ENCODE assay signal across 11 mouse cellular contexts in the genomic region with DNA sequence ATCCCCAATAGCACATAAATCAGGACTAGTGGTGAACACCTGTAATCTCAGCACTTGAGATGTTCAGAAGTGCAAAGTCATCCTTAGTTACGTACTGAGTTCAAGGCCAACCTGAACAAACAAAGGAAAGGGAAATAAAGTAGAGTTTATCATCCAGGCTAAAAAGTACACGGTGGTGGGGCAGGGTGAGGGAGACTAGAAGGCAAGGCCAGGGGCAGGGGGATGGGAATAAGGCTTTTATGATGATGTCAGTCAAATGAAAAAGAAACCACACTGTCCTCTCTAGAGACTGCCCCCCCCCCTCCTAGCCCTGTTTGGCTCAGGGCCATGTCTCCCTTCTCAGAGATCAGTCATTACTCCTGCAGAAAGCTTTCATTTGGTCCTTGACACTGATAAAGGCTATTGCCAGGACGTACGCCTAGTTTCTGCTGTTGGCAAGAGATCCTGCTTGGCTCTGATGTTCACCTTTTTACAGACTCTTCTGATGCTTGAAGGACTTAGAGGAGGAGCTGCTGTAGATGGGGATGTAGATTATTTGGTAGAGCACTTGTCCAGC. TPM values are rescaled to one million over a fixed set of nuclear protein-coding genes. Genes with fewer than 3 reads are reported as not detected.
DNase-seq lines count a peak whose midpoint lies in the region; ATAC-seq and TF ChIP-seq lines count a peak whose summit lies in the region.
"Had no signal": no experiment of that assay in that cellular context is flagged by ENCODE, and none has a peak within 500 bp of the region (broad histone marks: within the 10 kb centered on the region; RNA-seq: fewer than 3 reads in every experiment).

No protein-coding gene starts in this region.

- no peak overlapping the region for H3K9ac ChIP-seq in liver, adult 2 months (ENCODE audit: low read depth, low read length)
- H3K9ac ChIP-seq in liver, embryonic 15.5 days, result no peak overlapping the region

- H3K79me2 ChIP-seq in liver, adult 2 months (ENCODE audit: control insufficient read depth, insufficient read depth, low read length), result peaks cover 16% of the 10 kb centered on the region; the same call in 1 of the 2 replicates

- H3K9me3 ChIP-seq in liver, embryonic 15.5 days (replicated peaks), result no peaks in the 10 kb centered on the region
- H3K9me3 ChIP-seq: neural tube, embryonic 15.5 days had no signal

- TF ChIP-seq POLR2A in liver, adult 2 months (IDR thresholded peaks at IDR 0.05; ENCODE audit: extremely low read depth, insufficient read depth, low read length), result no peak

- DNase-seq in adrenal gland, adult (ENCODE audit: inconsistent age in 2 of 2, low spot score in 1 of 2), result peak; percentile 84 to 93
- DNase-seq in adrenal gland, adult 18-20 months (ENCODE audit: low spot score in 2 of 2), result no peak
- peak; percentile 70 for DNase-seq in liver, adult 2 months (ENCODE audit: extremely low read depth, low read depth, low spot score)
- DNase-seq in liver (no peak), NIH3T3 (ENCODE audit: low read depth) (peak; percentile 51)
- no peak for DNase-seq in spleen, adult 12 weeks (ENCODE audit: low spot score)
- no peak for DNase-seq in gastrocnemius, postnatal 36 days
- DNase-seq: kidney, postnatal 25 days; thymus, adult 2 months had no signal

- H3K27me3 ChIP-seq in liver, adult 2 months (ENCODE audit: control insufficient read depth, insufficient read depth, low read length), result no peaks in the 10 kb centered on the region
- H3K27me3 ChIP-seq in liver, embryonic 15.5 days, result no peaks in the 10 kb centered on the region
- H3K27me3 ChIP-seq: neural tube, embryonic 15.5 days had no signal

- peaks cover 25% of the 10 kb centered on the region for H3K4me1 ChIP-seq in liver, adult 2 months (ENCODE audit: control insufficient read depth, insufficient read depth, low read length)
- H3K4me1 ChIP-seq in liver, embryonic 15.5 days (replicated peaks), result peaks cover 49% of the 10 kb centered on the region

- no peak for ATAC-seq in liver, embryonic 15.5 days (ENCODE audit: insufficient read depth)

- no peak overlapping the region for H3K4me3 ChIP-seq in liver, adult 2 months (ENCODE audit: insufficient read depth, low read depth, low read length)
- no peak overlapping the region for H3K4me3 ChIP-seq in liver, embryonic 15.5 days (replicated peaks)

- no peak overlapping the region for H3K4me2 ChIP-seq in liver, embryonic 15.5 days

- intact Hi-C loops in gastrocnemius, postnatal 36 days (cut with DNase I), result no loop called here

- WGBS in liver, adult 2 months, result 11% methylated on average over 4 of the region's 4 CpGs
- 69% methylated on average over 4 of the region's 4 CpGs for WGBS in liver, embryonic 15.5 days (ENCODE audit: insufficient replicate concordance)

- H3K36me3 ChIP-seq in liver, adult 2 months (ENCODE audit: control insufficient read depth, insufficient read depth, low read length), result no peaks in the 10 kb centered on the region
- H3K36me3 ChIP-seq in liver, embryonic 15.5 days (replicated peaks), result no peaks in the 10 kb centered on the region
- H3K36me3 ChIP-seq: neural tube, embryonic 15.5 days had no signal

- TF ChIP-seq CTCF in liver, adult 2 months (IDR thresholded peaks at IDR 0.05; ENCODE audit: low read depth, low read length), result no peak

- H3K27ac ChIP-seq in liver, adult 2 months (replicated peaks; ENCODE audit: insufficient read depth, low read depth, low read length), result peak overlapping the region; percentile 73
- peak overlapping the region; percentile 87; the same call in 1 of the 2 replicates for H3K27ac ChIP-seq in liver, embryonic 15.5 days (replicated peaks)

RNA-seq across cellular contexts. Expression of a gene that starts 1.2 kb away (rescaled TPM):
- total RNA-seq in adrenal gland, adult 18-20 months (2021), result 100 to 1,000 TPM; 216 to 368 TPM
- total RNA-seq in liver, adult 2 months (2014; rRNA removed), result 165 TPM in 2 replicates
- 67.7 and 68.6 TPM in 2 replicates for polyA plus RNA-seq in liver, adult 2 months (2012; rRNA removed)
- 51.2 and 56.1 TPM in 2 replicates for polyA plus RNA-seq in liver, embryonic 15.5 days (2015; fragmentation: Nextera tagmentation; extraction: Ambion mirVana)
- 10 to 100 TPM in 1 of 2 experiments, 1 to 10 TPM in 1; 9.1 to 10.3 TPM for total RNA-seq in gastrocnemius, postnatal 36 days (2021)

RNA-seq across cellular contexts. Expression of a gene that starts 9.6 kb away (rescaled TPM):
- total RNA-seq in adrenal gland, adult 18-20 months (2021), result 10 to 100 TPM; 91.8 to 92.9 TPM
- total RNA-seq in liver, adult 2 months (2014; rRNA removed), result 42.8 and 46.2 TPM in 2 replicates
- 18.8 and 20.4 TPM in 2 replicates for polyA plus RNA-seq in liver, adult 2 months (2012; rRNA removed)
- polyA plus RNA-seq in liver, embryonic 15.5 days (2015; fragmentation: Nextera tagmentation; extraction: Ambion mirVana), result 17.7 and 19.2 TPM in 2 replicates
- total RNA-seq in gastrocnemius, postnatal 36 days (2021), result 100 to 1,000 TPM in 1 of 2 experiments, 10 to 100 TPM in 1; 98.7 to 117 TPM

Comparison
In these comparisons a context has a peak if more than half of its experiments do, and no peak if none do; other contexts are left out.
1. DNase-seq: peak in adrenal gland, adult (2 of 2), liver, adult 2 months (single experiment) and NIH3T3 (single experiment); none in adrenal gland, adult 18-20 months (0 of 2), liver (single experiment), spleen, adult 12 weeks (single experiment) and gastrocnemius, postnatal 36 days (0 of 2).
2. RNA of a gene that starts 1.2 kb away (total RNA-seq): 216 to 368 TPM in adrenal gland, adult 18-20 months and 165 TPM in liver, adult 2 months; 9.1 to 10.3 TPM in gastrocnemius, postnatal 36 days; every median in the first group is over 10 times any median in the second.